Mouse (Mus musculus) cerebellum, adult 2 months (tissue): Measurements from ENCODE around the gene Mgat4b.

ENCODE experiments used
- CTCF ChIP-seq: fragments of 200-500 bp; IDR thresholded peaks from 2 replicates; pipeline ENCODE4 v1.5.1; 2011; ENCODE audit warnings: low read depth, mild to moderate bottlenecking, control low read depth, low read length, moderate library complexity, borderline replicate concordance; ENCODE audit not compliant: insufficient read depth
- POLR2A ChIP-seq: fragments of 200-500 bp; IDR thresholded peaks from 2 replicates; pipeline ENCODE4 v1.6.1; 2011; ENCODE audit warnings: low read length, control low read depth, borderline replicate concordance; ENCODE audit not compliant: insufficient read depth

- TF ChIP-seq CTCF = peak; percentile 61; the same call in 1 of the 2 replicates
- no peak for TF ChIP-seq POLR2A
These were observed 51.3 kb downstream of the Mgat4b start for GRCm38 (mm10) chr11:50262020-50262419.
